ENCODE assay signal across 8 mouse cellular contexts in the genomic region with DNA sequence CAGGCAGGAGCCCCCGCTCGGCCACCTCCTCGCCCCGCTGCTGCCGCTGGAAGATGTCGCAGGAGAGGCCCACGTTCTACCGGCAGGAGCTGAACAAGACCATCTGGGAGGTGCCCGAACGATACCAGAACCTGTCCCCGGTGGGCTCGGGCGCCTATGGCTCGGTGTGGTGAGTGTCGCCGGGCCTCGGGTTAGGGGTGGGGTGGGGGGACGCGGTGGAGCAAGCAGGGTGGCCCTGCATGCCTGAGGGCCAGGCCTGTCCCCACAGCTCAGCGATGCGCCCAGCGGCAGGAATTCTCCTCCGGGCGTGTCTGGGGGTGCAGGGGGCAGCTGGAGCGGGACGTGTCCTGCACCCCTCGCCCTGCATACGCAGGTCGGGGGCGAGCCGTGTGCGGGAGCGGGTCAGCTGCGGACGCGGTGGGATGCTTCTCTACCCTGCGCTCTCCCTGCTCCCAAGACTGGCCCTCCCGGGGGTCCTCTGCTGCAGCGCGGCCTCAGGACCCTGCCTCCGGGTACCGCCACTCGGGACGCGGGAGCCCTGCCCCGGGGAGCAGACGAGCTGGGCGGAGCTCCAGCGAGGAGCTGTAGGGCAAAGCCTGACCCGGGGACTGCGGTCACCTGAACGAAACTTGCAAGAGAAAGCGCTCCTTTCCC. TPM values are rescaled to one million over a fixed set of nuclear protein-coding genes. Genes with fewer than 3 reads are reported as not detected.
DNase-seq lines count a peak whose midpoint lies in the region; ATAC-seq and TF ChIP-seq lines count a peak whose summit lies in the region.

No protein-coding gene starts in this region.

- peak; percentile 52 for ATAC-seq in limb, embryonic 12.5 days (ENCODE audit: insufficient number of reproducible peaks, insufficient read depth, low FRiP score, low TSS enrichment, low read depth)
- ATAC-seq in midbrain, embryonic 15.5 days (replicated peaks), result peak; percentile 57; the same call in 1 of the 2 replicates

- peak overlapping the region; percentile 96 for H3K9ac ChIP-seq in limb, embryonic 12.5 days (replicated peaks)
- peak overlapping the region; percentile 93 for H3K9ac ChIP-seq in midbrain, embryonic 15.5 days

- H3K36me3 ChIP-seq in erythroblast, embryonic 14.5 days (ENCODE audit: control insufficient read depth), result peaks cover 27% of the 10 kb centered on the region
- H3K36me3 ChIP-seq in limb, embryonic 12.5 days, result 0 out of 2 replicates have a peak, but pooled peaks cover 6% of the 10 kb centered on the region
- H3K36me3 ChIP-seq in midbrain, embryonic 15.5 days (replicated peaks), result no peaks in the 10 kb centered on the region
- H3K36me3 ChIP-seq in splenic B cell, adult 2 months (ENCODE audit: control insufficient read depth, insufficient read depth, low read length, poor library complexity, severe bottlenecking), result 0 out of 2 replicates have a peak, but pooled peaks cover 1% of the 10 kb centered on the region

- H3K27me3 ChIP-seq in erythroblast, embryonic 14.5 days (ENCODE audit: control insufficient read depth), result peaks cover 9% of the 10 kb centered on the region
- H3K27me3 ChIP-seq in limb, embryonic 12.5 days, result peaks cover 14% of the 10 kb centered on the region
- 0 out of 2 replicates have a peak, but pooled peaks cover 7% of the 10 kb centered on the region for H3K27me3 ChIP-seq in midbrain, embryonic 15.5 days (replicated peaks)
- 0 out of 2 replicates have a peak, but pooled peaks cover 2% of the 10 kb centered on the region for H3K27me3 ChIP-seq in splenic B cell, adult 2 months (ENCODE audit: control insufficient read depth, insufficient read depth, low read length, poor library complexity, severe bottlenecking)

- peak overlapping the region; percentile 63 for H3K4me2 ChIP-seq in limb, embryonic 12.5 days
- H3K4me2 ChIP-seq in midbrain, embryonic 15.5 days, result peak overlapping the region; percentile 62

- under 1% methylated on average over 48 of the region's 53 CpGs for WGBS in limb, embryonic 12.5 days
- 0% methylated on average over 47 of the region's 53 CpGs for WGBS in midbrain, embryonic 15.5 days

- peak; percentile 97 for DNase-seq in heart, adult 11 months
- DNase-seq in heart, adult 8-10 months (ENCODE audit: low spot score), result no peak
- peak; percentile 36 for DNase-seq in heart, postnatal 25 days (ENCODE audit: low spot score)
- DNase-seq in splenic B cell, adult 2 months (ENCODE audit: low read depth, low spot score), result peak; percentile 41

- H3K4me3 ChIP-seq in bone marrow macrophage, adult 2 months (ENCODE audit: insufficient read depth, low read length), result peak overlapping the region; percentile 82
- H3K4me3 ChIP-seq in erythroblast, embryonic 14.5 days (replicated peaks), result peak overlapping the region; percentile 91
- H3K4me3 ChIP-seq in limb, embryonic 12.5 days (replicated peaks), result peak overlapping the region; percentile 97
- H3K4me3 ChIP-seq in midbrain, embryonic 15.5 days, result peak overlapping the region; percentile 73

- no peak for TF ChIP-seq CTCF in bone marrow macrophage, adult 2 months (IDR thresholded peaks at IDR 0.05; ENCODE audit: low read depth, low read length)

- TF ChIP-seq POLR2A in bone marrow macrophage, adult 2 months (IDR thresholded peaks at IDR 0.05; ENCODE audit: borderline replicate concordance, low read depth, low read length), result no peak

- H3K4me1 ChIP-seq in bone marrow macrophage, adult 2 months (ENCODE audit: control insufficient read depth, insufficient read depth, low read length), result peaks cover 27% of the 10 kb centered on the region
- H3K4me1 ChIP-seq in erythroblast, embryonic 14.5 days (ENCODE audit: control insufficient read depth), result peaks cover 56% of the 10 kb centered on the region
- peaks cover 37% of the 10 kb centered on the region for H3K4me1 ChIP-seq in limb, embryonic 12.5 days (replicated peaks)
- H3K4me1 ChIP-seq in midbrain, embryonic 15.5 days, result peaks cover 41% of the 10 kb centered on the region

- intact Hi-C loops in heart, postnatal 25 days (cut with DNase I), result loop anchor here (2.0 to 10.0 kb wide), 4 partner anchors 53 to 315 kb away; a partner anchor contains a TSS

- no peaks in the 10 kb centered on the region for H3K9me3 ChIP-seq in erythroblast, embryonic 14.5 days (ENCODE audit: control insufficient read depth, low read length)
- no peaks in the 10 kb centered on the region for H3K9me3 ChIP-seq in limb, embryonic 12.5 days
- no peaks in the 10 kb centered on the region for H3K9me3 ChIP-seq in midbrain, embryonic 15.5 days

- H3K27ac ChIP-seq in bone marrow macrophage, adult 2 months (ENCODE audit: insufficient read depth, low read depth, low read length), result peak overlapping the region; percentile 83
- H3K27ac ChIP-seq in limb, embryonic 12.5 days, result peak overlapping the region; percentile 96
- peak overlapping the region; percentile 96 for H3K27ac ChIP-seq in midbrain, embryonic 15.5 days

RNA-seq across cellular contexts. Expression of a gene that starts 0.7 kb away (rescaled TPM):
- 10 to 100 TPM; 48.9 to 61.5 (median 52.0) TPM for total RNA-seq in heart, adult 8-10 months (2022)
- polyA plus RNA-seq in bone marrow macrophage, adult 2 months (2012; ENCODE audit: insufficient read depth, insufficient read length, missing spikeins), result 192 and 195 TPM in 2 replicates
- polyA plus RNA-seq in erythroblast, embryonic 14.5 days (2012), result 1.5 and 2.2 TPM in 2 replicates
- total RNA-seq in heart, postnatal 25 days (2021), result 10 to 100 TPM; 55.0 to 55.8 TPM
- polyA plus RNA-seq in limb, embryonic 12.5 days (2016; fragmentation: Nextera tagmentation; extraction: Ambion mirVana), result 48.9 and 50.8 TPM in 2 replicates
- polyA plus RNA-seq in midbrain, embryonic 15.5 days (2015; fragmentation: Nextera tagmentation; extraction: Ambion mirVana), result 27.5 and 27.7 TPM in 2 replicates

RNA-seq across cellular contexts. Expression of a gene that starts 1.8 kb away (rescaled TPM):
- under 1 TPM in 2 of 4 experiments, not detected in 2; 0.37 to 0.65 TPM for total RNA-seq in heart, adult 8-10 months (2022)
- 0.95 TPM in 1 of 2 replicates, not detected in the other for polyA plus RNA-seq in bone marrow macrophage, adult 2 months (2012; ENCODE audit: insufficient read depth, insufficient read length, missing spikeins)
- 0.04 and 0.08 TPM in 2 replicates for polyA plus RNA-seq in erythroblast, embryonic 14.5 days (2012)
- under 1 TPM; 0.16 to 0.78 TPM for total RNA-seq in heart, postnatal 25 days (2021)
- 0.78 and 0.79 TPM in 2 replicates for polyA plus RNA-seq in limb, embryonic 12.5 days (2016; fragmentation: Nextera tagmentation; extraction: Ambion mirVana)
- polyA plus RNA-seq in midbrain, embryonic 15.5 days (2015; fragmentation: Nextera tagmentation; extraction: Ambion mirVana), result 1.4 and 1.5 TPM in 2 replicates

RNA-seq across cellular contexts. Expression of a gene that starts 34.1 kb away (rescaled TPM):
- total RNA-seq in heart, adult 8-10 months (2022), result 1 to 10 TPM in 2 of 4 experiments, under 1 TPM in 1, not detected in 1; 0.46 to 1.5 (median 1.1) TPM
- 4.0 and 11.4 TPM in 2 replicates for polyA plus RNA-seq in bone marrow macrophage, adult 2 months (2012; ENCODE audit: insufficient read depth, insufficient read length, missing spikeins)
- not detected in 2 replicates for polyA plus RNA-seq in erythroblast, embryonic 14.5 days (2012)
- total RNA-seq in heart, postnatal 25 days (2021), result under 1 TPM in 1 of 2 experiments, not detected in 1; 0.88 TPM
- polyA plus RNA-seq in limb, embryonic 12.5 days (2016; fragmentation: Nextera tagmentation; extraction: Ambion mirVana), result 4.0 and 4.3 TPM in 2 replicates
- 2.4 TPM in 2 replicates for polyA plus RNA-seq in midbrain, embryonic 15.5 days (2015; fragmentation: Nextera tagmentation; extraction: Ambion mirVana)
